Mouse (Mus musculus) gastrocnemius, postnatal 4 days (tissue): ENCODE results near the gene Prl7b1. TPM values are rescaled to one million over a fixed set of nuclear protein-coding genes. Genes with fewer than 3 reads are reported as not detected.

Source experiments
- DNase-seq, 2 experiments: peaks; one replicate each; pipeline ENCODE4 v3.0.0; 2021 to 2022; ENCODE audit warnings: low spot score in 2 of 2, mixed read lengths in 2 of 2
- long read RNA-seq, 2 experiments: library from polyadenylated mRNA; stranded (forward); transcript quantifications; one replicate each; pipeline ENCODE4 v2.0.0; 2021
- total RNA-seq, 2 experiments: library from RNA; stranded (reverse); gene quantifications; 2 replicates each; pipeline ENCODE4 v1.2.3; 2021

The Prl7b1 gene
- not detected for total RNA-seq
- long read RNA-seq, experiment 1 = 0 reads
- long read RNA-seq, experiment 2 = 0 reads

DNA sequence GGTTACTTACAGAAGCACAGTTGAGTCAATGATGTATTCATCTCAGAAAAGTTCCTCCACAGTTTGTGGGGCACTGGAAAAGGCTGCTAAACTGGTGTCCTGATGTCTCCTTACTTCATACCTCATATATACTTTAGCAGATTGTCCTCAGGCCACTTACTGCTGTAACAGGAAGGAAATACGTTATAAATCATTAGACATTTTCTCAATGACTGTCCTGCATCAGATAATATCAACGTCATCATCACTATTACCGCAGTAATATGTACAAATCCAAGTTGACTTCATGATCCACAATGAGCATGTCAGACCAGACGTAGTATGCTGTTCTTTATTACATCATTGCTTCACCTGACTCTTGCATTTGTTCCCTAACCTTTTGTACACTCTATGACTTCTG is at the start of gene Prl7b1:
Prl7b1 (minus strand) TSS at position 101 of the 400 bp plus-strand sequence.
- DNase-seq = no peak

DNA sequence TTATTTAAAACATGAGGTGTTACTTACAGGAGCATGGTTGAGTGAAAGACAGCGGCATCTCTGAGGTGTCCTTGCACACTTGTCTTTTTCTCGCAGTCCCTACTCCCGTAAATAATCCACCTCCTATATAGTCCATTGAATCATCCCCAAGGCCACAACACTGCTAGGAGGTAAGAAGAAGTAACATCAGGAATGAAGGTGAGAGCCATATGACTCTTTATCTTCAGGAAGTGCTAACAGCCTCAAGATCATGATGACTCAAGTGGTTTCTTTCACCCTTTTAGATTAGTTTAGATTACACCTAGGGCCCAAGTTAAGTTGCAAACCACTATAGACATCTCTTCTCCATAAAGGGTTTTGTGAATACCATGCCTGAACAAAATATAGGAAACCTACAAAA is 32.0 kb upstream of the Prl7b1 start, which contains the start of gene Prl7a1:
Prl7a1 (minus strand) TSS at position 101 of the 400 bp plus-strand sequence.
- DNase-seq = no peak

DNA sequence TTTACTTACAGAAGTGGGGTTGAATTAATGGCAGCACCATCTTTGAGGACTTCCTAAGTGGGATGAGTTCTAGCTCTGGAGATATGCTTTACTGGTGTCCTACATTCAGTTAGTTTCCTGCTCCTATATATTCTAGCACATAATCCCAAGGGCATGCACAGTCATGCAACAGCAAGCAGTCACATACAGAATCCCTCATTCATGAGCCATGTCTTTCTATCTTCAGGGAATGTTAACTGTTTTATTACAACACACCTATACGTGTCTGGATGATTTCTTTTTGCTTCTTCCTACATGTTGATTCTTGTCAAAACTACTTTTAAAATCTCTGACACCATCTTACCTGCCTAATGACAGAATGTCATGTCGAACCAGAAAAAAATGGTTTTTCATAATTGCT is 28.3 kb downstream of the Prl7b1 start, which contains the start of gene Prl8a1:
Prl8a1 (minus strand) TSS at position 101 of the 400 bp plus-strand sequence.
- DNase-seq = no peak

DNA sequence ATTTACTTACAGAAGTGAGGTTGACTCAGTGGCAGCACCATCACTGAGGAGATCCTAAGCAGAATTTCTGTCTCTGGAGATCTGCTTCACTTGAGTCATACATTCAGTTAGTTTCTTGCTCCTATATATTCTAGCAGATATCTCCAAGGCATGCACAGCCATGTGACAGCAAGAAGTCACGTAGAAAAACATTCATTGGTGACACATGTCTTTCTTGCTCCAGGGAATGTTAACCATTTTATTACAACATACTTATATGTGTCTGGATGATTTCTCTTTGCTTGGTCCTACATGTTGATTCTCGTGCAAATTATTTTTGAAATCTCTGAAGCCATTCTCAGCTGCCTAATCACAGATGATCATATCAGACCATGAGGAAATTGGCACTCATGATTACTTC is 45.9 kb downstream of the Prl7b1 start, which contains the start of gene Prl8a9:
Prl8a9 (minus strand) TSS at position 101 of the 400 bp plus-strand sequence.
- DNase-seq = no peak

DNA sequence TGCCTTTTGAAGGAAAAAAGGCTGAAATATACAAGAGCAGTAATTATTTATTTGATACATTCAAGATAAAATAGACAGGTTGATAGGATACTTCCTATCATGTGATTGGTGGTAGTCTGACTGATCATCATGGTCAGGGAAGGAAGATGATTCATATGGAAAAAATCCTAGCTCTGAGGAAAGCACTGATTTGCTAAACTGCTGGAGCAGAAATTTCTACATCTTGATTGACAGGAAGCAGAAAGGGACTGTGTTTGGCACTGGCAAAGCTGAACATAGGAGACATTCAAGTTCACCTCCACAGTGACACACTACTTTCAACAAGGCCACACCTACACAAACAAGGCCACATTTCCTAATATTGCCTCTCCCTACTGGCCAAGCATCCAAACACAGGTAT is 57.0 kb downstream of the Prl7b1 start:
- no peak for DNase-seq

Other genes with a start within 250 kb of the Prl7b1 start
- not detected for gene Prl2b1, start 219.7 kb downstream of the Prl7b1 start, total RNA-seq
- gene Prl8a6, start 171.9 kb downstream of the Prl7b1 start, total RNA-seq = not detected
- gene Prl8a8, start 97.4 kb downstream of the Prl7b1 start, total RNA-seq = not detected
- gene Prl8a9, start 46.0 kb downstream of the Prl7b1 start, total RNA-seq = not detected
- not detected for gene Prl8a1, start 28.4 kb downstream of the Prl7b1 start, total RNA-seq
- gene Prl7a1, start 31.9 kb upstream of the Prl7b1 start, total RNA-seq = not detected
- gene Prl7a2, start 57.5 kb upstream of the Prl7b1 start, total RNA-seq = not detected
- gene Prl7d1, start 106.2 kb upstream of the Prl7b1 start, total RNA-seq = not detected
- gene Prl7c1, start 170.2 kb upstream of the Prl7b1 start, total RNA-seq = not detected
- gene Prl2a1, start 191.1 kb upstream of the Prl7b1 start, total RNA-seq = not detected
- not detected for gene Prl2c1, start 238.8 kb upstream of the Prl7b1 start, total RNA-seq